ENCODE assay signal across 28 mouse cellular contexts in genomic region chr9:75334440-75334839, GRCm38 (mm10). TPM values are rescaled to one million over a fixed set of nuclear protein-coding genes. Genes with fewer than 3 reads are reported as not detected.
DNase-seq lines count a peak whose midpoint lies in the region; ATAC-seq and TF ChIP-seq lines count a peak whose summit lies in the region.
"Had no signal": no experiment of that assay in that cellular context is flagged by ENCODE, and none has a peak within 500 bp of the region (broad histone marks: within the 10 kb centered on the region; RNA-seq: fewer than 3 reads in every experiment).

No protein-coding gene starts in this region.

- TF ChIP-seq POLR2A in MEL (IDR thresholded peaks at IDR 0.05; ENCODE audit: control insufficient read depth in 1 of 2, insufficient read depth in 1 of 2, low read depth in 1 of 2, low read length in 2 of 2, poor library complexity in 1 of 2), result no peak
- no peak for TF ChIP-seq POLR2A in olfactory bulb, adult 2 months (IDR thresholded peaks at IDR 0.05; ENCODE audit: insufficient read depth, low read depth, low read length)

- TF ChIP-seq RAD21 in MEL (IDR thresholded peaks at IDR 0.05; ENCODE audit: low read depth, low read length), result peak; percentile 18; the same call in 1 of the 2 replicates

- no peaks in the 10 kb centered on the region for H3K27me3 ChIP-seq in intestine, postnatal 0 days (replicated peaks; ENCODE audit: control insufficient read depth, insufficient read depth, low read length)
- H3K27me3 ChIP-seq in intestine, embryonic 15.5 days (replicated peaks), result no peaks in the 10 kb centered on the region
- H3K27me3 ChIP-seq in lung, embryonic 14.5 days (ENCODE audit: insufficient read depth, low read length), result no peaks in the 10 kb centered on the region
- H3K27me3 ChIP-seq in MEL (ENCODE audit: control insufficient read depth in 1 of 2, insufficient read depth in 2 of 2, low read length in 2 of 2), result no peaks in the 10 kb centered on the region
- H3K27me3 ChIP-seq: neural tube, embryonic 13.5 days had no signal

- no peak overlapping the region for H3K9ac ChIP-seq in intestine, postnatal 0 days (ENCODE audit: low read depth, low read length)
- no peak overlapping the region for H3K9ac ChIP-seq in intestine, embryonic 15.5 days
- no peak overlapping the region for H3K9ac ChIP-seq in lung, embryonic 14.5 days
- no peak overlapping the region for H3K9ac ChIP-seq in MEL (ENCODE audit: control insufficient read depth, low read depth, low read length, poor library complexity, severe bottlenecking)
- H3K9ac ChIP-seq: neural tube, embryonic 13.5 days had no signal

- TF ChIP-seq CTCF in intestine, postnatal 0 days (IDR thresholded peaks at IDR 0.05; ENCODE audit: low read depth), result 0 out of 2 replicates have a peak, but pooled peaks have one; percentile 12
- 0 out of 2 replicates have a peak, but pooled peaks have one; percentile 12 for TF ChIP-seq CTCF in lung, embryonic 14.5 days (IDR thresholded peaks at IDR 0.05; ENCODE audit: low read depth)
- TF ChIP-seq CTCF in MEL (IDR thresholded peaks at IDR 0.05 in 2 of 3, conservative IDR thresholded peaks at IDR 0.05 in 1 of 3; ENCODE audit: control insufficient read depth in 1 of 3, insufficient read depth in 1 of 3, low read depth in 2 of 3, low read length in 3 of 3, poor library complexity in 1 of 3, severe bottlenecking in 1 of 3), result peak; percentile 39 to 45 (median 44); a peak in 5 of 6 replicates
- TF ChIP-seq CTCF in olfactory bulb, adult 2 months (IDR thresholded peaks at IDR 0.05; ENCODE audit: insufficient read depth, low read depth, low read length), result no peak

- no peak for TF ChIP-seq EP300 in MEL (IDR thresholded peaks at IDR 0.05; ENCODE audit: low read depth in 1 of 2, low read length in 2 of 2)

- H3K4me1 ChIP-seq in intestine, postnatal 0 days (replicated peaks; ENCODE audit: control insufficient read depth, insufficient read depth, low read length), result no peaks in the 10 kb centered on the region
- H3K4me1 ChIP-seq in intestine, embryonic 15.5 days (replicated peaks), result no peaks in the 10 kb centered on the region
- H3K4me1 ChIP-seq in lung, embryonic 14.5 days (ENCODE audit: insufficient read depth), result no peaks in the 10 kb centered on the region
- H3K4me1 ChIP-seq in MEL (ENCODE audit: control insufficient read depth in 1 of 2, insufficient read depth in 2 of 2, low read length in 2 of 2), result no peaks in the 10 kb centered on the region
- peaks cover 34% of the 10 kb centered on the region for H3K4me1 ChIP-seq in olfactory bulb, adult 2 months (ENCODE audit: control insufficient read depth, insufficient read depth, low read length)
- H3K4me1 ChIP-seq: forebrain, embryonic 10.5 days; hindbrain, embryonic 10.5 days; neural tube, embryonic 13.5 days had no signal

- H3K9me3 ChIP-seq in intestine, postnatal 0 days (ENCODE audit: control insufficient read depth), result no peaks in the 10 kb centered on the region
- H3K9me3 ChIP-seq in intestine, embryonic 15.5 days, result no peaks in the 10 kb centered on the region
- no peaks in the 10 kb centered on the region for H3K9me3 ChIP-seq in lung, embryonic 14.5 days (ENCODE audit: low read depth, low read length)
- no peaks in the 10 kb centered on the region for H3K9me3 ChIP-seq in MEL (replicated peaks; ENCODE audit: insufficient read depth, low read length)
- H3K9me3 ChIP-seq: forebrain, embryonic 10.5 days; hindbrain, embryonic 10.5 days; neural tube, embryonic 13.5 days had no signal

- DNase-seq in lung, embryonic 14.5 days, result no peak
- no peak for DNase-seq in lung, postnatal 36 days
- peak; percentile 26 for DNase-seq in MEL (ENCODE audit: low read depth, low spot score)
- DNase-seq in heart, adult 11 months, result no peak
- DNase-seq: adrenal gland, postnatal 36 days; cerebellum, postnatal 10 days; gastrocnemius, adult 2 months; kidney, adult 2 months; kidney, postnatal 10 days; thymus, adult 18-20 months; thymus, postnatal 36 days had no signal

- 88% methylated on average over 4 of the region's 4 CpGs for WGBS in intestine, postnatal 0 days
- 68% methylated on average over 4 of the region's 4 CpGs for WGBS in intestine, embryonic 15.5 days
- 74% methylated on average over 4 of the region's 4 CpGs for WGBS in lung, embryonic 14.5 days
- 84% methylated on average over 4 of the region's 4 CpGs for WGBS in olfactory bulb, adult 2 months

- H3K4me2 ChIP-seq in intestine, postnatal 0 days (replicated peaks; ENCODE audit: low read depth), result no peak overlapping the region
- H3K4me2 ChIP-seq in intestine, embryonic 15.5 days (replicated peaks), result no peak overlapping the region
- no peak overlapping the region for H3K4me2 ChIP-seq in lung, embryonic 14.5 days
- H3K4me2 ChIP-seq: heart, embryonic 11.5 days; neural tube, embryonic 13.5 days had no signal

- H3K36me3 ChIP-seq in intestine, postnatal 0 days (ENCODE audit: control insufficient read depth, insufficient read depth), result peaks cover 31% of the 10 kb centered on the region
- no peaks in the 10 kb centered on the region for H3K36me3 ChIP-seq in intestine, embryonic 15.5 days
- H3K36me3 ChIP-seq in lung, embryonic 14.5 days (ENCODE audit: insufficient read depth), result peaks cover 63% of the 10 kb centered on the region
- no peaks in the 10 kb centered on the region for H3K36me3 ChIP-seq in MEL (ENCODE audit: control insufficient read depth in 1 of 2, insufficient read depth in 2 of 2, low read length in 2 of 2)

- no peak overlapping the region for H3K4me3 ChIP-seq in intestine, postnatal 0 days (ENCODE audit: low read depth, low read length)
- H3K4me3 ChIP-seq in intestine, embryonic 15.5 days (replicated peaks), result no peak overlapping the region
- H3K4me3 ChIP-seq in lung, embryonic 14.5 days (ENCODE audit: low read depth, low read length), result no peak overlapping the region
- H3K4me3 ChIP-seq in MEL (ENCODE audit: control insufficient read depth in 1 of 2, insufficient read depth in 1 of 2, low read depth in 2 of 2, low read length in 2 of 2), result no peak overlapping the region
- H3K4me3 ChIP-seq in olfactory bulb, adult 2 months (ENCODE audit: insufficient read depth, low read depth, low read length), result no peak overlapping the region
- H3K4me3 ChIP-seq: forebrain, embryonic 10.5 days; gastrocnemius, adult 2 months; hindbrain, embryonic 10.5 days; myocyte; neural tube, embryonic 13.5 days had no signal

- no peak for ATAC-seq in intestine, postnatal 0 days
- ATAC-seq in intestine, embryonic 15.5 days, result no peak
- ATAC-seq in lung, embryonic 14.5 days (ENCODE audit: insufficient read depth), result no peak
- ATAC-seq in megakaryocyte progenitor cell, adult 5-6 weeks (replicated peaks; ENCODE audit: poor library complexity), result no peak
- ATAC-seq: midbrain, embryonic 16.5 days had no signal

- H3K79me2 ChIP-seq in MEL (ENCODE audit: control insufficient read depth, insufficient read depth, low read length, poor library complexity), result no peaks in the 10 kb centered on the region

- H3K27ac ChIP-seq in intestine, postnatal 0 days (ENCODE audit: low read depth, low read length), result no peak overlapping the region
- no peak overlapping the region for H3K27ac ChIP-seq in intestine, embryonic 15.5 days
- H3K27ac ChIP-seq in lung, embryonic 14.5 days (ENCODE audit: low read depth), result no peak overlapping the region
- H3K27ac ChIP-seq in MEL (ENCODE audit: control insufficient read depth, low read depth, low read length), result no peak overlapping the region
- peak overlapping the region; percentile 24; the same call in 1 of the 2 replicates for H3K27ac ChIP-seq in olfactory bulb, adult 2 months (ENCODE audit: insufficient read depth, low read depth, low read length)
- H3K27ac ChIP-seq: forebrain, embryonic 10.5 days; gastrocnemius, adult 2 months; hindbrain, embryonic 10.5 days; neural tube, embryonic 13.5 days had no signal

TF ChIP-seq in MEL, 35 proteins besides CTCF, POLR2A, EP300 and RAD21:
- TF ChIP-seq MXI1 (IDR thresholded peaks at IDR 0.05; ENCODE audit: low read depth, low read length), result no peak
- TF ChIP-seq CHD2 (IDR thresholded peaks at IDR 0.05; ENCODE audit: low read length), result no peak
- peak; percentile 24 for TF ChIP-seq SMC3 (IDR thresholded peaks at IDR 0.05; ENCODE audit: low read depth, low read length)

RNA-seq across cellular contexts. Expression of gene Bcl2l10, which starts 13.1 kb away (rescaled TPM):
- polyA plus RNA-seq in intestine, postnatal 0 days (2015; fragmentation: Nextera tagmentation; extraction: Ambion mirVana), result not detected in 2 replicates
- not detected in 2 replicates for polyA plus RNA-seq in intestine, embryonic 15.5 days (2015; fragmentation: Nextera tagmentation; extraction: Ambion mirVana)
- polyA plus RNA-seq in lung, embryonic 14.5 days (2014; fragmentation: Nextera tagmentation; extraction: Ambion mirVana), result not detected in 2 replicates
- total RNA-seq in MEL (2012; rRNA removed), result not detected in 2 replicates
- not detected for polyA plus RNA-seq in MEL (2012; ENCODE audit: insufficient read depth in 1 of 2, insufficient read length in 2 of 2, low read depth in 1 of 2, low replicate concordance in 2 of 2, missing spikeins in 1 of 2)
- not detected in 2 replicates for polyA plus RNA-seq in olfactory bulb, adult 2 months (2012; ENCODE audit: insufficient read depth, insufficient read length, low replicate concordance, missing spikeins)
- not detected in 2 replicates for total RNA-seq in megakaryocyte progenitor cell, adult 5-6 weeks (2015)
- not detected in 2 replicates for total RNA-seq in megakaryocyte progenitor cell, adult 5-6 weeks (2017)
- total RNA-seq: gastrocnemius, adult 2 months; layer of hippocampus, adult 18-20 months; left cerebral cortex, postnatal 36 days had no signal
- polyA plus RNA-seq: embryonic facial prominence, embryonic 11.5 days; forebrain, embryonic 10.5 days; heart, embryonic 11.5 days; heart, postnatal 0 days; hindbrain, embryonic 10.5 days; limb, embryonic 14.5 days; liver, embryonic 16.5 days; midbrain, embryonic 16.5 days; myocyte; neural tube, embryonic 13.5 days; spleen, adult 2 months had no signal

RNA-seq across cellular contexts. Expression of gene Gnb5, which starts 28.4 kb away (rescaled TPM):
- 11.2 and 11.3 TPM in 2 replicates for polyA plus RNA-seq in intestine, postnatal 0 days (2015; fragmentation: Nextera tagmentation; extraction: Ambion mirVana)
- polyA plus RNA-seq in intestine, embryonic 15.5 days (2015; fragmentation: Nextera tagmentation; extraction: Ambion mirVana), result 18.5 and 20.3 TPM in 2 replicates
- 17.9 and 18.2 TPM in 2 replicates for polyA plus RNA-seq in lung, embryonic 14.5 days (2014; fragmentation: Nextera tagmentation; extraction: Ambion mirVana)
- 4.0 and 4.2 TPM in 2 replicates for total RNA-seq in MEL (2012; rRNA removed)
- polyA plus RNA-seq in MEL (2012; ENCODE audit: insufficient read depth in 1 of 2, insufficient read length in 2 of 2, low read depth in 1 of 2, low replicate concordance in 2 of 2, missing spikeins in 1 of 2), result 1 to 10 TPM in 1 of 2 experiments, not detected in 1; 6.5 TPM
- polyA plus RNA-seq in olfactory bulb, adult 2 months (2012; ENCODE audit: insufficient read depth, insufficient read length, low replicate concordance, missing spikeins), result not detected in 2 replicates
- 0.51 and 0.67 TPM in 2 replicates for total RNA-seq in megakaryocyte progenitor cell, adult 5-6 weeks (2015)
- 1.00 and 2.1 TPM in 2 replicates for total RNA-seq in megakaryocyte progenitor cell, adult 5-6 weeks (2017)
